Mouse (Mus musculus) liver, embryonic 11.5 days (tissue): ENCODE data around the gene Mef2b. TPM values are rescaled to one million over a fixed set of nuclear protein-coding genes. Genes with fewer than 3 reads are reported as not detected.
A peak's percentile ranks its signal among the peaks of the same experiment; 100 is the strongest.

Experiments
- ATAC-seq: fragments of 200-750 bp; cut with Nextera tagmentation; replicated peaks from 2 replicates; pipeline ENCODE4 v1.8.0; 2017; ENCODE audit warnings: moderate number of reproducible peaks, mild to moderate bottlenecking, moderate TSS enrichment, moderate library complexity; ENCODE audit not compliant: low FRiP score
- DNase-seq: peaks from one replicate; pipeline ENCODE4 v3.0.0-alpha.2; 2017; ENCODE audit warnings: low spot score
- H3K27ac ChIP-seq: fragments of 300-500 bp; sonication (generic); 2 replicates; pipeline ENCODE4 v1.5.1; 2014; ENCODE audit warnings: mild to moderate bottlenecking, low read depth, low read length, control low read depth
- H3K27me3 ChIP-seq: fragments of 300-500 bp; sonication (generic); replicated peaks from 2 replicates; pipeline ENCODE4 v1.6.1; 2014; ENCODE audit warnings: low read length, mixed read lengths; ENCODE audit not compliant: control insufficient read depth, insufficient read depth
- H3K36me3 ChIP-seq: fragments of 300-500 bp; sonication (generic); 2 replicates; pipeline ENCODE4 v1.6.1; 2014; ENCODE audit warnings: mild to moderate bottlenecking, low read length, moderate library complexity, mixed read lengths; ENCODE audit not compliant: control insufficient read depth, insufficient read depth
- H3K4me1 ChIP-seq: fragments of 300-500 bp; sonication (generic); replicated peaks from 2 replicates; pipeline ENCODE4 v1.6.1; 2014; ENCODE audit warnings: low read length, mixed read lengths; ENCODE audit not compliant: control insufficient read depth, insufficient read depth
- H3K4me2 ChIP-seq: fragments of 300-500 bp; sonication (generic); 2 replicates; pipeline ENCODE4 v1.6.1; 2014; ENCODE audit warnings: mild to moderate bottlenecking, control low read depth, moderate library complexity
- H3K4me3 ChIP-seq: fragments of 300-500 bp; sonication (generic); 2 replicates; pipeline ENCODE4 v1.5.1; 2014; ENCODE audit warnings: low read depth, low read length, control low read depth
- H3K9ac ChIP-seq: fragments of 300-500 bp; sonication (generic); 2 replicates; pipeline ENCODE4 v1.6.1; 2014; ENCODE audit warnings: low read depth, low read length, control low read depth
- H3K9me3 ChIP-seq: fragments of 300-500 bp; sonication (generic); 2 replicates; pipeline ENCODE4 v1.6.1; 2016; ENCODE audit warnings: low read length, inconsistent platforms, mixed read lengths; ENCODE audit not compliant: control insufficient read depth
- WGBS: fragments of 180-500 bp; shearing (Covaris S2); extraction: QIAGEN DNeasy Blood & Tissue Kit; methylation state at CpG from one replicate; pipeline ENCODE4 v1.1.7; 2014; 5-methylcytosine and 5-hydroxymethylcytosine counted together
- polyA plus RNA-seq: library from polyadenylated mRNA; unstranded; fragments of >200 nt; fragmentation: Nextera tagmentation; extraction: Ambion mirVana; gene quantifications from 2 replicates; pipeline ENCODE4 v1.2.1, GENCODE M21; 2014

Gene Mef2b
- 0.45 and 0.51 TPM in 2 replicates for polyA plus RNA-seq

DNA sequence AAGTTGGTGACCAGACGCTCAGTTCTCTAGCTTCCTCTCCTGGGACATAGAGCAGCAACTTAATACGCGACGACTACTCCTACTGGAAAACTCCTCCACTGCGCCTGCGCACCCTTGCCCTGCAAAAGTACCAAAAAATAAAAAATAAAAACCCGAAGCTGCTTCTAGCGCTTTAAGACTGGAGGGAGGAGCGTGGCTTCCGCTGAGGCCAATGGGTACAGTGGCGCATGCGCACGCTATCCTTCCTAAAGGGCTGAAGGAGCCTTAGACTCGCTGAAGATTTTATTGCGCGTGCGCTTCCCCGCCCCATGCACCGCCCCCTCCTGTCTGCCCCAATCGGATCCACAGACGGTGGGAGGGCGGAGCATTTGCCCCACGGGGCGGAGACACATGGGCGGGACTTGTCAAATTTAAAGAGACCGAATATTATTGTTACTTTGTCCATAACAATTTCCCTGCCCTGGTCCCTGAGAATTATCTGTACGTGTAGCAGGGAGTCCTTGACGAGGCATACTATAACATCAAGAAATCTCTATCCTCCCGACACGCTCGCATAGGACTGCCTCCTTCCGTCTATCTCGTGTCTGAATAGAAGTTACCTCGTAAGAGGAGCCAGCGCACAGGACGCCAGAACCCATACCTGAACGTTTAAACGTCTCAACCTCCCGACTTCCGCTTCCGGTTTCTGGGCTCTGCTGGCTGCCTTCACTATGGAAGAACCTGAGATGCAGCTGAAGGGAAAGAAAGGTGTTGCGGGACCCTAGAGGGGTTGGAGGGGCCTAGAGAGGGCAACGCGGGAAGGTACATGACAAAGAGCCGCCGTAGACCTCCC lies at the start of gene Mef2b, which contains the start of the genes Rfxank and Borcs8:
Gene Mef2b (plus strand): TSS at position 686 of the 832 bp plus-strand sequence.
Gene Rfxank (minus strand): TSS at position 129 of the 832 bp plus-strand sequence.
Gene Borcs8 (plus strand): TSS at position 474 of the 832 bp plus-strand sequence.
- peak within 1 kb of the TSS; percentile 88 for H3K4me3 ChIP-seq
- H3K4me2 ChIP-seq: peak within 1 kb of the TSS; percentile 83
- DNase-seq (peak; percentile 97), ATAC-seq (peak; percentile 96)
- H3K4me1 ChIP-seq: peaks cover 13% of the 10 kb centered on the region
- H3K27me3 ChIP-seq: no peaks in the 10 kb centered on the region
- no peaks in the 10 kb centered on the region for H3K9me3 ChIP-seq
- peak within 1 kb of the TSS; percentile 68 for H3K9ac ChIP-seq
- under 1% methylated on average over 46 of the region's 46 CpGs for WGBS
- H3K27ac ChIP-seq: peak within 1 kb of the TSS; percentile 79
- peaks cover 12% of the 10 kb centered on the region; the same call in 1 of the 2 replicates for H3K36me3 ChIP-seq

DNA sequence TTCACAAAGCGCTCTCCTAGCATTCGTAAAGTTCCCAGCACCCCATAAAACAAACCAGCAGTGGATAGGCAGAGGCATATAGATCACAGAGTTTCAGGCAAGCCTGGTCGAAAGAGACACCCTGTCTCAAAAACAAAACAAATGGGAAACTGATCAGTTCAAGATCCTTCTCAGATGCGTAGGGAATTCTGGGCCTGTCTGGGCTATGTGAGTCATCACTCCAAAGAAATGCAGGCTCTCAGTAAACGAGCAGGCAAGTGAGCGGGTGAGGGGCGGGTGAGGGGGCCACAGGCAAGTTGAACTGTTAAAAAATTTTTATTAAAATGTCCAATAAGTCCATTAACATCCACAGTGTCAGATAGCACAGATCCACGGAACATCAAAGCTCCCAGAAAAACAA lies 46.7 kb upstream of the Mef2b start:
- Histone ChIP-seq H3K36me3 (no peaks in the 10 kb centered on the region), H3K4me2 (no peak overlapping the region), H3K9ac (no peak overlapping the region), H3K27me3 (peaks cover 42% of the 10 kb centered on the region), H3K4me1 (no peaks in the 10 kb centered on the region), H3K9me3 (no peaks in the 10 kb centered on the region), H3K4me3 (no peak overlapping the region), H3K27ac (no peak overlapping the region)
- ATAC-seq (no peak), DNase-seq (no peak)
- WGBS: 50% methylated on average over 8 of the region's 8 CpGs

DNA sequence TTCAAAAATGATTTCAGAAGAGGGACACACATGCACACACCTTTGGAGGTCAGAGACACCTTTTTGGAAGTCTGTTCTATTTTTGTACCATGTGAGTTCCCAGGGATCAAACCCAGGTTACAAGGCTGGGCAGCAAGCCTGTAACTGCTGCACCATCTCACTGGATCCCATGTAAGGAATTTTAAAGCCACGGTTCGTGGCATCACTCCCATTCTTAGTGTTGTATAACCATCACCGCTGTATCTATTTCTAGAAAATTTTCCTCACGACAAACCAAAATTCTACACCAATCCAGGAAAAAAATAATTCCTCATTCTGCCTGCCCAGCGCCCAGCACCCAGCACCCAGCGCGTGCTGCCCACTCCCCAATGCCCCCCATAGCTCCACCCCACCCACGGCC lies 40.2 kb upstream of the Mef2b start:
- ATAC-seq: no peak
- 63% methylated on average over 8 of the region's 8 CpGs for WGBS

DNA sequence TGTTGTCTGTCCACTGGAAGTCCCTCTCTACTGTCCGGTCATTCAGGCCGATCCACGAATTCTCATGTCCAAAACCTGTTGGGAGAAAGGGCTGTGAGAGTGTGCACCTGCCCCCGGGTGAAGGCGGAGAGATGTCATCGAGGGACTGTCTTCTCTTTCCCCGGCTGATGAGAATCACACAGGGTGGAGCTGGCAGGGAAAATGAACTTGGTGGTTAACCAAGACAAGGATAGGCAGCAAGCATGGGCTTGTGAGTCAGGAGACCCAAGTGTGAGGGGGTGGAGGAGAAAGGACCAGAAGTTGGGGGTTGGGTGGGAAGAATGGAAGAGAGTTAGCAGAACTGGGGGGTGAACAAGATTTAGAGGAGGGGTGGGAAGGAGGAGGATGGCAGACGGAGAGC lies 39.3 kb upstream of the Mef2b start:
- H3K4me2 ChIP-seq: no peak overlapping the region
- no peak for DNase-seq
- H3K27me3 ChIP-seq: peaks cover 2% of the 10 kb centered on the region; the same call in 1 of the 2 replicates

More for the DNA sequence above, 40.2 kb upstream of the Mef2b start:
- H3K4me3 ChIP-seq: no peak overlapping the region
- H3K9ac ChIP-seq: no peak overlapping the region
- H3K4me2 ChIP-seq: no peak overlapping the region
- no peaks in the 10 kb centered on the region for H3K36me3 ChIP-seq
- no peaks in the 10 kb centered on the region for H3K4me1 ChIP-seq
- H3K9me3 ChIP-seq: no peaks in the 10 kb centered on the region
- no peak overlapping the region for H3K27ac ChIP-seq
- no peak for DNase-seq
- peaks cover 4% of the 10 kb centered on the region; the same call in 1 of the 2 replicates for H3K27me3 ChIP-seq

DNA sequence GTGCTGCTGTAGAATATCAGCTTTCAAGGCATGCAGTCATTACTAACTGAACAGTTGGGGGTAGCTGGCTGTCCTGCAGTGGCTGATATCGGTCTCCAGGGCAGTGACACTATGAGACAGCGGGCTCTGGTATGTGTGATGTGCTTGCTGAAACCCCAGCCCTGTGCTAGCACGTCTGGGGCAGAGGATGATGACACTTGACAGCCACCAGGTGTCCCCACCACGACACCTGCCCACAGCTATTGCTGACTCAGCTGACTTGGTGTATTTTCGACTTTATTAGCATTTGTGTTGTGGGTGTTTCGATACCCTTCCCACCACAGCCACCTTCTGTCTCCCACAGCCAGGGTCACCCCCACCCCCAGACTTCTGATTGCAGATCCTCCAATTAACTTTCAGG lies 35.0 kb upstream of the Mef2b start:
- Histone ChIP-seq H3K36me3 (no peaks in the 10 kb centered on the region), H3K4me1 (no peaks in the 10 kb centered on the region), H3K27me3 (peaks cover 13% of the 10 kb centered on the region), H3K4me2 (no peak overlapping the region), H3K9me3 (no peaks in the 10 kb centered on the region), H3K4me3 (no peak overlapping the region), H3K9ac (no peak overlapping the region), H3K27ac (no peak overlapping the region)
- no peak for DNase-seq
- 13% methylated on average over 6 of the region's 6 CpGs for WGBS
- peak; percentile 53; the same call in 1 of the 2 replicates for ATAC-seq

More for the DNA sequence above, 39.3 kb upstream of the Mef2b start:
- H3K9ac ChIP-seq: no peak overlapping the region
- no peaks in the 10 kb centered on the region for H3K9me3 ChIP-seq
- no peaks in the 10 kb centered on the region for H3K36me3 ChIP-seq
- no peak overlapping the region for H3K4me3 ChIP-seq
- H3K4me1 ChIP-seq: no peaks in the 10 kb centered on the region
- 74% methylated on average over 8 of the region's 8 CpGs for WGBS
- no peak for ATAC-seq
- no peak overlapping the region for H3K27ac ChIP-seq

DNA sequence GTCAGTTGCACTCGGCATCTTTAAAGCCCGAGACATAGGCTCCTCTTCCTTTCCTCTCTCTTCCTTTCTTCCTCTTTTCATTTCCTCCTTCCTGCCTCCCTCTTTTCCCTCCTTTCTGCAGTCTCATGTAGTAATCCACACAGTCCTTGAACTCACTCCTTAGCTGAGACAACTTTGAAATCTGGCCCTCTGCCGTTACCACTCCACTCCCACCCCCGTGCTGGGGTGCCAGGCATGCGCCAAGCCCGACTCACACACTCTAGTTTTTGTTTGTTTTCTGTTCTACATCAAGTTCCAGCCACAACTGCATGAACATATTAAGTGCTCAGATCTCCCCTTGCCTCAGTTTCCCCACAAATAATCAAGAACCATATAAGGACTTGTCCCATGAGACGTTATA lies 34.6 kb upstream of the Mef2b start:
- Histone ChIP-seq H3K9ac (no peak overlapping the region), H3K4me2 (no peak overlapping the region), H3K4me3 (no peak overlapping the region), H3K27ac (no peak overlapping the region), H3K9me3 (no peaks in the 10 kb centered on the region), H3K36me3 (no peaks in the 10 kb centered on the region), H3K27me3 (peaks cover 17% of the 10 kb centered on the region), H3K4me1 (no peaks in the 10 kb centered on the region)
- ATAC-seq (no peak), DNase-seq (no peak)
- 69% methylated on average over 7 of the region's 7 CpGs for WGBS

DNA sequence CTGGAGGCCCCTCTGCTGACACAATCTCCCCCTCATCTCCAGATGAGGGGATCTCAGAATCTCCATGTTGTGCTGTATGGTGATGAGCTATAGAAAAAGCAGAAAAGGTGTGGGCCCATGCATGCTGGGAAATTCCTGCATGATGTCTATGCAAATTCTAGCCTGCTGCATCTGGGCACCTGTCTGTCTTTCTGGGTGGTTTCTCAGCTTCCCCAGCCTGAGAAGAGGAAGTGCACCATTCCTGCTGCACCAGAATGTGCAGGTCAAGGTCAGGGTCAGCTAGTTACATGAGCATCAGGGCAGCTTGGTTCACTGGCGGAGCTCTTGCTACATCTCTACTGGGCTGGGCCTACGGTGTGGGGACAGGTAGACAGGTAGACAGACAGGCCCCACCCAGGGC lies 29.1 kb upstream of the Mef2b start:
- 76% methylated on average over 2 of the region's 2 CpGs for WGBS
- Histone ChIP-seq H3K4me2 (no peak overlapping the region), H3K4me3 (no peak overlapping the region), H3K9me3 (no peaks in the 10 kb centered on the region), H3K9ac (no peak overlapping the region), H3K4me1 (no peaks in the 10 kb centered on the region), H3K27me3 (peaks cover 72% of the 10 kb centered on the region), H3K27ac (no peak overlapping the region), H3K36me3 (no peaks in the 10 kb centered on the region)
- ATAC-seq: no peak
- no peak for DNase-seq

DNA sequence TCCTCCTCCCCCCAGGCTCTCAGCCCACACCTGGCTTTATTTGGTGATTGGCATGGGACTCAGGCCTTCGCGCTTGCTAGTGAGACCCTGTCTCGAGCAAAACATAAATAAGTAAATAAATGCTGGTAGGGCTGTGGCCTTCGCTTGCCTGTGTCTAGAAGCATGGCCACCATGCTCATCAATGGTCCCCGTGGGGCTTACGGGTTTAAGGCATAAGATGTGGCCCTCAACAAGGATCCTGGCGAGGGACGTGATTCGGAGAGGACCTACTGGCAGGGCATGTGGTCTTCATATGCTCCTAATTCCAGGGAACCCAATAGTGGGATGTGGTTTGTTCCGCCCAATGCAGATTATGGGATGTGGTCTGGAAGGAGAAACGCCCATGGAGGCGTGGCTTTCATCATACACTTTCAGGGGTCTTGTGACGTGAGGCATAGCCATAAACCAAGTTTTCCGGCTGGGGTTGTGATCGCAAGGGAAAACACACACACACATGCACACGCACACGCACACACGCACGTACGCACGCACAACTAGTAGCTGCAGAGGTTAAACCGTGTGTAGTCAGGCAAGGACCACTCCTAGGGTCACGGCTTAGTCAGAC lies 28.2 kb upstream of the Mef2b start:
- WGBS: 46% methylated on average over 23 of the region's 23 CpGs
- no peaks in the 10 kb centered on the region for H3K4me1 ChIP-seq
- no peaks in the 10 kb centered on the region for H3K36me3 ChIP-seq
- no peak overlapping the region for H3K4me3 ChIP-seq
- no peaks in the 10 kb centered on the region for H3K9me3 ChIP-seq
- ATAC-seq: no peak
- no peak overlapping the region for H3K4me2 ChIP-seq
- peaks cover 78% of the 10 kb centered on the region for H3K27me3 ChIP-seq
- H3K9ac ChIP-seq: no peak overlapping the region
- H3K27ac ChIP-seq: no peak overlapping the region
- DNase-seq: no peak
